Mouse (Mus musculus): ENCODE measurements around the gene Cldn12. TPM values are rescaled to one million over a fixed set of nuclear protein-coding genes. Genes with fewer than 3 reads are reported as not detected.

Cldn12 gene
- polyA plus RNA-seq, 2 experiments, result 5.3 to 5.9 TPM

- TF ChIP-seq CTCF (IDR thresholded peaks at IDR 0.05; ENCODE audit: low read depth), result no peak
- TF ChIP-seq EP300 (IDR thresholded peaks at IDR 0.05; ENCODE audit: low read depth), result no peak
Observed at GRCm38 (mm10) chr5:5483254-5483858, 31.4 kb downstream of the Cldn12 start.

GRCm38 (mm10) chr5:5481662-5482061, 33.1 kb downstream of the Cldn12 start:
- Histone ChIP-seq H3K27me3 (ENCODE audit: control insufficient read depth, insufficient read depth, low read length) (no peaks in the 10 kb centered on the region), H3K9me3 (ENCODE audit: control insufficient read depth, low read length) (no peaks in the 10 kb centered on the region), H3K36me3 (replicated peaks; ENCODE audit: control insufficient read depth, insufficient read depth, low read depth) (no peaks in the 10 kb centered on the region), H3K4me2 (ENCODE audit: low read depth) (no peak overlapping the region), H3K9ac (replicated peaks) (no peak overlapping the region), H3K4me3 (ENCODE audit: insufficient read depth in 1 of 2, low read depth in 2 of 2, low read length in 2 of 2) (no peak overlapping the region), H3K27ac (no peak overlapping the region), H3K4me1 (replicated peaks; ENCODE audit: control insufficient read depth in 2 of 2, insufficient read depth in 2 of 2, low read length in 1 of 2) (no peaks in the 10 kb centered on the region)
- peak; percentile 38; the same call in 1 of the 2 replicates for TF ChIP-seq CTCF (IDR thresholded peaks at IDR 0.05; ENCODE audit: low read depth)
- no peak for TF ChIP-seq EP300 (IDR thresholded peaks at IDR 0.05; ENCODE audit: low read depth)
- ATAC-seq (ENCODE audit: insufficient read depth) (no peak), DNase-seq (ENCODE audit: low read depth in 3 of 3, low spot score in 3 of 3) (no peak)
- 2% methylated on average over 1 of the region's 1 CpGs for WGBS (ENCODE audit: insufficient replicate concordance)

More at GRCm38 (mm10) chr5:5483254-5483858, 31.4 kb downstream of the Cldn12 start:
- H3K9ac ChIP-seq (replicated peaks), result no peak overlapping the region
- H3K4me2 ChIP-seq (ENCODE audit: low read depth), result no peak overlapping the region
- H3K36me3 ChIP-seq (replicated peaks; ENCODE audit: control insufficient read depth, insufficient read depth, low read depth), result no peaks in the 10 kb centered on the region
- no peak overlapping the region for H3K4me3 ChIP-seq (ENCODE audit: insufficient read depth in 1 of 2, low read depth in 2 of 2, low read length in 2 of 2)
- no peak for DNase-seq (ENCODE audit: low read depth in 3 of 3, low spot score in 3 of 3)
- no peaks in the 10 kb centered on the region for H3K4me1 ChIP-seq (replicated peaks; ENCODE audit: control insufficient read depth in 2 of 2, insufficient read depth in 2 of 2, low read length in 1 of 2)
- H3K9me3 ChIP-seq (ENCODE audit: control insufficient read depth, low read length), result no peaks in the 10 kb centered on the region
- 58% methylated on average over 9 of the region's 9 CpGs for WGBS (ENCODE audit: insufficient replicate concordance)
- no peaks in the 10 kb centered on the region for H3K27me3 ChIP-seq (ENCODE audit: control insufficient read depth, insufficient read depth, low read length)
- H3K27ac ChIP-seq, result no peak overlapping the region
- ATAC-seq (ENCODE audit: insufficient read depth), result no peak

- no peak within 1 kb of the TSS for H3K9ac ChIP-seq (replicated peaks)
- no peak within 1 kb of the TSS for H3K27ac ChIP-seq
- H3K4me2 ChIP-seq (ENCODE audit: low read depth), result no peak within 1 kb of the TSS
- 65% methylated on average over 6 of the region's 6 CpGs for WGBS (ENCODE audit: insufficient replicate concordance)
- no peaks in the 10 kb centered on the region for H3K4me1 ChIP-seq (replicated peaks; ENCODE audit: control insufficient read depth in 2 of 2, insufficient read depth in 2 of 2, low read length in 1 of 2)
- no peaks in the 10 kb centered on the region for H3K27me3 ChIP-seq (ENCODE audit: control insufficient read depth, insufficient read depth, low read length)
- no peaks in the 10 kb centered on the region for H3K36me3 ChIP-seq (replicated peaks; ENCODE audit: control insufficient read depth, insufficient read depth, low read depth)
- H3K4me3 ChIP-seq (ENCODE audit: insufficient read depth in 1 of 2, low read depth in 2 of 2, low read length in 2 of 2), result no peak within 1 kb of the TSS
- no peak for DNase-seq (ENCODE audit: low read depth in 3 of 3, low spot score in 3 of 3)
- TF ChIP-seq CTCF (IDR thresholded peaks at IDR 0.05; ENCODE audit: low read depth) (no peak), EP300 (IDR thresholded peaks at IDR 0.05; ENCODE audit: low read depth) (no peak)
- H3K9me3 ChIP-seq (ENCODE audit: control insufficient read depth, low read length), result no peaks in the 10 kb centered on the region
- ATAC-seq (ENCODE audit: insufficient read depth), result no peak
Observed at GRCm38 (mm10) chr5:5479043-5479442, 35.7 kb downstream of the Cldn12 start, which contains the start of gene 1700015F17Rik. 1700015F17Rik (minus strand) TSS chr5:5479143.

GRCm38 (mm10) chr5:5476133-5476532, 38.6 kb downstream of the Cldn12 start:
- TF ChIP-seq EP300 (IDR thresholded peaks at IDR 0.05; ENCODE audit: low read depth), result no peak
- TF ChIP-seq CTCF (IDR thresholded peaks at IDR 0.05; ENCODE audit: low read depth), result no peak
- no peak for ATAC-seq (ENCODE audit: insufficient read depth)
- no peaks in the 10 kb centered on the region for H3K9me3 ChIP-seq (ENCODE audit: control insufficient read depth, low read length)
- no peak overlapping the region for H3K27ac ChIP-seq
- H3K4me2 ChIP-seq (ENCODE audit: low read depth), result no peak overlapping the region
- no peaks in the 10 kb centered on the region for H3K4me1 ChIP-seq (replicated peaks; ENCODE audit: control insufficient read depth in 2 of 2, insufficient read depth in 2 of 2, low read length in 1 of 2)
- DNase-seq (ENCODE audit: low read depth in 3 of 3, low spot score in 3 of 3), result no peak
- no peaks in the 10 kb centered on the region for H3K27me3 ChIP-seq (ENCODE audit: control insufficient read depth, insufficient read depth, low read length)
- H3K9ac ChIP-seq (replicated peaks), result no peak overlapping the region
- H3K36me3 ChIP-seq (replicated peaks; ENCODE audit: control insufficient read depth, insufficient read depth, low read depth), result no peaks in the 10 kb centered on the region
- WGBS (ENCODE audit: insufficient replicate concordance), result 58% methylated on average over 4 of the region's 4 CpGs
- no peak overlapping the region for H3K4me3 ChIP-seq (ENCODE audit: insufficient read depth in 1 of 2, low read depth in 2 of 2, low read length in 2 of 2)

GRCm38 (mm10) chr5:5465256-5465655, 49.5 kb downstream of the Cldn12 start:
- Histone ChIP-seq H3K9ac (replicated peaks) (no peak overlapping the region), H3K4me1 (replicated peaks; ENCODE audit: control insufficient read depth in 2 of 2, insufficient read depth in 2 of 2, low read length in 1 of 2) (no peaks in the 10 kb centered on the region), H3K4me2 (ENCODE audit: low read depth) (no peak overlapping the region), H3K27me3 (ENCODE audit: control insufficient read depth, insufficient read depth, low read length) (no peaks in the 10 kb centered on the region), H3K36me3 (replicated peaks; ENCODE audit: control insufficient read depth, insufficient read depth, low read depth) (no peaks in the 10 kb centered on the region), H3K4me3 (ENCODE audit: insufficient read depth in 1 of 2, low read depth in 2 of 2, low read length in 2 of 2) (no peak overlapping the region), H3K27ac (no peak overlapping the region), H3K9me3 (ENCODE audit: control insufficient read depth, low read length) (no peaks in the 10 kb centered on the region)
- WGBS (ENCODE audit: insufficient replicate concordance), result 38% methylated on average over 1 of the region's 1 CpGs
- TF ChIP-seq EP300 (IDR thresholded peaks at IDR 0.05; ENCODE audit: low read depth) (no peak), CTCF (IDR thresholded peaks at IDR 0.05; ENCODE audit: low read depth) (no peak)
- ATAC-seq (ENCODE audit: insufficient read depth), result no peak
- no peak for DNase-seq (ENCODE audit: low read depth in 3 of 3, low spot score in 3 of 3)

Other genes starting within 250 kb of the Cldn12 start
- gene Cdk14, start 94.6 kb downstream of the Cldn12 start, polyA plus RNA-seq (2012; rRNA removed), result 0.35 and 0.68 TPM in 2 replicates
- gene Cdk14, start 94.6 kb downstream of the Cldn12 start, polyA plus RNA-seq (2014; fragmentation: Nextera tagmentation; extraction: Ambion mirVana), result 1.2 and 1.4 TPM in 2 replicates
- not detected in 2 replicates for gene 1700015F17Rik, start 35.8 kb downstream of the Cldn12 start, polyA plus RNA-seq (2012; rRNA removed)
- gene 1700015F17Rik, start 35.8 kb downstream of the Cldn12 start, polyA plus RNA-seq (2014; fragmentation: Nextera tagmentation; extraction: Ambion mirVana), result not detected in 2 replicates
- gene Gtpbp10, start 44.6 kb upstream of the Cldn12 start, polyA plus RNA-seq (2012; rRNA removed), result 3.5 and 5.5 TPM in 2 replicates
- 9.6 and 9.7 TPM in 2 replicates for gene Gtpbp10, start 44.6 kb upstream of the Cldn12 start, polyA plus RNA-seq (2014; fragmentation: Nextera tagmentation; extraction: Ambion mirVana)
- 0.09 and 0.12 TPM in 2 replicates for gene Gm8773, start 58.8 kb upstream of the Cldn12 start, polyA plus RNA-seq (2012; rRNA removed)
- gene Gm8773, start 58.8 kb upstream of the Cldn12 start, polyA plus RNA-seq (2014; fragmentation: Nextera tagmentation; extraction: Ambion mirVana), result 0.18 and 0.28 TPM in 2 replicates
- 0.08 and 0.32 TPM in 2 replicates for gene Cfap69, start 149.3 kb upstream of the Cldn12 start, polyA plus RNA-seq (2012; rRNA removed)
- 0.10 and 0.13 TPM in 2 replicates for gene Cfap69, start 149.3 kb upstream of the Cldn12 start, polyA plus RNA-seq (2014; fragmentation: Nextera tagmentation; extraction: Ambion mirVana)
- gene Steap2, start 179.6 kb upstream of the Cldn12 start, polyA plus RNA-seq (2012; rRNA removed), result 2.8 and 3.0 TPM in 2 replicates
- 5.0 and 5.2 TPM in 2 replicates for gene Steap2, start 179.6 kb upstream of the Cldn12 start, polyA plus RNA-seq (2014; fragmentation: Nextera tagmentation; extraction: Ambion mirVana)
- gene Steap1, start 234.4 kb upstream of the Cldn12 start, polyA plus RNA-seq (2012; rRNA removed), result 2.1 TPM in 2 replicates
- 4.9 and 5.7 TPM in 2 replicates for gene Steap1, start 234.4 kb upstream of the Cldn12 start, polyA plus RNA-seq (2014; fragmentation: Nextera tagmentation; extraction: Ambion mirVana)

All from liver, embryonic 14.5 days (tissue).